Mouse (Mus musculus): ENCODE measurements around the gene Mustn1. TPM values are rescaled to one million over a fixed set of nuclear protein-coding genes. Genes with fewer than 3 reads are reported as not detected.

Mustn1 gene
- polyA plus RNA-seq (2012; fragmentation: generic; extraction: Trizol) = 10 to 100 TPM in 1 of 2 experiments, 1 to 10 TPM in 1; 1.2 to 18.8 TPM

DNA sequence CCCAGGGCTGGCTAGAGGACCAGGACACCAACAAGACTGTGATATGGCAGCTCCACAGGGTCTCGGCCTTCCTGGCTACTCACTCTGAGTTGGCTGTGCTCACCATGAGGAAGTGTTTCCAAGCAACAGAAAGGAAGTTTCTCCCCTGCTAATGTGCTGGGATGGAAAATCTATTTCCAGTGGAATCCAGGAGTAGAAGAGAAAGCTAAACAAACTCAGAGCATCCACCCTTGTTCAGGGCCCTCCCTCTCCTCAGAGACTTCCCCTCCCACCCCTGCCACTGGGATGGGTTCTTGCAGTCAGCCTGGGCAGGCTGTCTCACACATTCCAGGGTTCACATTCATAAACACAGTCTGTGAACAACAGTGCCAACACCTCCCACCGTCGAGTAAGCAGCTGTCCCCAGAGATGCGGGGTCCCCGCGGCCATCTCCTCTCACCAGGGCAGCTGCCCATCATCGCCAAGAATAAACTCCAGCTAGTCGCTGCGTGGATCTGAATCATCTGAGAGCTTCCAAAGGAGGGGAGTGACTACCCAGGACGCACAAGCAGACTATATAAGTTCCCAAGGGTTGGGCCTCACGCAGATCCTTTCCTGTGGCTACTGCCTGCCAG is at the start of gene Mustn1:
TSS of gene Mustn1 (plus strand) at position 243 of the 614 bp plus-strand sequence.

DNA sequence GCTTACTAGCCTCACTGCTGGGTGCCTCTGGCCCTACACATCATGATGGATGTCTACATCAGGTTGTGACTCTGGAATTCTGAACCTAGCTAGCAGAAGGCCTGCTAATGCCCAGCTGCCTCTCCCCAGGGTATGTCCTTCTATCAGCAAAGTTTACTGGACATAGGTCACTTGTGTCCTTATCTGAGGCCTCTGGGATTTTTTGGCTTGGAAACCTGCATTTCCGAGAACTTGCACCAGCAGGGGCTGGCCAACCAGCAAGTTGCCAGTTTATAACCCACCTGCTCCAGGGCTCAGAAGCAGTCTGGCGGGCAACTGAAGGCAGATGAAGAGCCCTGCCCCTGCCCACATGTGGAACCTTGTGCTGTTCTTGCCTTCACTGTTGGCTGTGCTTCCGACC is 7.2 kb downstream of the Mustn1 start, which contains the start of gene Itih4:
TSS of gene Itih4 (plus strand) at position 273 of the 400 bp plus-strand sequence.

DNA sequence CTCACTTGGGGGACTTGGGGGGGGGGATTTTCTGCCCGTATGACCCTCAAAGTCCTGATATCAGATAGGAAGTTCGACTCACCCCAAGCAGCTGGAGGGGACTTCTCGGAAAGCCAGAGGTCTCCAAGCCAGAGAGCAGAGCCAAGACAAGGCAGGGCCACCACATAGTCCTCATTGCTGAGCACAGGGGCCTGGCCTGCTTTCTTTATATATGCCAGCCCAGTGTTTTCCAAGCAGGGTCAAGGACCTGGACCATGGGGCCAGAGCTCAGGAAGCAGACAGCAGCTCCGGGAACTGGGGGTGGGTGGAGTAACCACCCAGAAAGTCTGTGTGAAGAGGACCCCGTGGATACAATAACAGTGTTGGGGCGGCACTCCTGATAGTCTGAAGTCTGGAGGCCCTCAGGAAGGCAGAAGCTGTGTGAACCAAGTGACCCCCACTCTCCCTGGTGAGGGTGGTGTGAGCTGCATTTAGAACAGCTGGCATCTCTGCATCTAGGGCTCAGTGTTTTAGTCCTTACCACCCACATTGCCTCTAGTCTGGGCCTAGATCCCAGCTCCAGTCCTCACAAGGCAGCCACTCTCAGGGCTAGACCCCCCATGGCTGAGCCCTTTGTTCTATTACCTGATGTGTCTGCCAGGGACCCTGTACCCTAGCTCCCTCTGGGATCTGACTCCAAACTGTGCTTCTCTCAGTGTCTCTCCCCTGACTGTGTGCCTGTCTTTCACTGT is 44.5 kb downstream of the Mustn1 start, which contains the start of gene Itih3:
TSS of gene Itih3 (minus strand) at position 386 of the 731 bp plus-strand sequence.

Other genes starting within 250 kb of the Mustn1 start
- gene Rft1, start 224.8 kb upstream of the Mustn1 start, polyA plus RNA-seq (2012; fragmentation: generic; extraction: Trizol) = 10 to 100 TPM in 1 of 2 experiments, 1 to 10 TPM in 1; 7.1 to 18.1 TPM
- 1 to 10 TPM in 1 of 2 experiments, under 1 TPM in 1; 0.70 to 2.8 TPM for gene Sfmbt1, start 164.4 kb upstream of the Mustn1 start, polyA plus RNA-seq (2012; fragmentation: generic; extraction: Trizol)
- gene Tmem110, start 53.6 kb upstream of the Mustn1 start, polyA plus RNA-seq (2012; fragmentation: generic; extraction: Trizol) = 10 to 100 TPM in 1 of 2 experiments, 1 to 10 TPM in 1; 9.8 to 11.6 TPM
- under 1 TPM; 0.05 TPM for gene Itih4, start 7.3 kb downstream of the Mustn1 start, polyA plus RNA-seq (2012; fragmentation: generic; extraction: Trizol)
- gene Itih3, start 44.6 kb downstream of the Mustn1 start, polyA plus RNA-seq (2012; fragmentation: generic; extraction: Trizol) = under 1 TPM; 0.02 to 0.05 TPM
- gene Itih1, start 64.1 kb downstream of the Mustn1 start, polyA plus RNA-seq (2012; fragmentation: generic; extraction: Trizol) = not detected
- 1 to 10 TPM in 1 of 2 experiments, under 1 TPM in 1; 0.41 to 5.3 TPM for gene Nek4, start 72.2 kb downstream of the Mustn1 start, polyA plus RNA-seq (2012; fragmentation: generic; extraction: Trizol)
- gene Glt8d1, start 122.2 kb downstream of the Mustn1 start, polyA plus RNA-seq (2012; fragmentation: generic; extraction: Trizol) = 10 to 100 TPM in 1 of 2 experiments, 1 to 10 TPM in 1; 1.9 to 39.1 TPM
- 100 to 1,000 TPM in 1 of 2 experiments, 10 to 100 TPM in 1; 93.8 to 262 TPM for gene Spcs1, start 122.5 kb downstream of the Mustn1 start, polyA plus RNA-seq (2012; fragmentation: generic; extraction: Trizol)
- 1 to 10 TPM; 1.5 to 7.7 TPM for gene Pbrm1, start 139.9 kb downstream of the Mustn1 start, polyA plus RNA-seq (2012; fragmentation: generic; extraction: Trizol)
- 1 to 10 TPM; 6.0 to 9.3 TPM for gene Gnl3, start 140.0 kb downstream of the Mustn1 start, polyA plus RNA-seq (2012; fragmentation: generic; extraction: Trizol)
- 10 to 100 TPM; 53.9 to 87.6 TPM for gene Smim4, start 249.8 kb downstream of the Mustn1 start, polyA plus RNA-seq (2012; fragmentation: generic; extraction: Trizol)